Mouse (Mus musculus) retina, adult 2 months (tissue): Measurements from ENCODE around the gene Cdh4.
A peak's percentile ranks its signal among the peaks of the same experiment; 100 is the strongest.

Experiments
- DNase-seq: peaks from one replicate; pipeline ENCODE4 v3.0.0-alpha.2; 2012; ENCODE audit warnings: low read depth, low spot score

Gene Cdh4

GRCm38 (mm10) chr2:179862676-179863075 is 420.4 kb downstream of the Cdh4 start:
- DNase-seq = no peak

- DNase-seq = no peak
Observed at GRCm38 (mm10) chr2:179863266-179863665, 421.0 kb downstream of the Cdh4 start.

- no peak for DNase-seq
Observed at GRCm38 (mm10) chr2:179865097-179865496, 422.9 kb downstream of the Cdh4 start.

- DNase-seq = no peak
Observed at GRCm38 (mm10) chr2:179867669-179868068, 425.4 kb downstream of the Cdh4 start.

DNA sequence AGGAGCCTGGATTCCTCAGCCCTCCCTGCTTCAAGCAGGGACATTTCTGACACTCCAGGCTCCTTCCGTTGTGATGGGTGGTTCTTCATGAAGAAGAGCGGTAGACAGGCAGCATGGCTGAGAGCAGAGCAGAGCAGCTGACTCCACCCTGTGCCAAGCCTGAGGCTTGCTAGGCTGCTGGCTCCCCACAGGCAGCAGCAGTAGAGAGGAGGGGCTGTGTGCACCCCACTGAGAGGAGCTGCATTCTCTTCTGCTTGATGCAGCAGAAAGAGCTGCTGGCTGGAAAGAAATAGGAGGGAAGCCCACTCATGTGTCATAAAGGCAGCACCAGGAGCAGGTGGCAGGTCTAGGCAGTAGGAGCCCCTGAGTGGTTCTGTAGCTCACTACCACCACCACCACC is 427.6 kb downstream of the Cdh4 start:
- no peak for DNase-seq

- no peak for DNase-seq
Observed at GRCm38 (mm10) chr2:179872724-179873123, 430.5 kb downstream of the Cdh4 start.

DNA sequence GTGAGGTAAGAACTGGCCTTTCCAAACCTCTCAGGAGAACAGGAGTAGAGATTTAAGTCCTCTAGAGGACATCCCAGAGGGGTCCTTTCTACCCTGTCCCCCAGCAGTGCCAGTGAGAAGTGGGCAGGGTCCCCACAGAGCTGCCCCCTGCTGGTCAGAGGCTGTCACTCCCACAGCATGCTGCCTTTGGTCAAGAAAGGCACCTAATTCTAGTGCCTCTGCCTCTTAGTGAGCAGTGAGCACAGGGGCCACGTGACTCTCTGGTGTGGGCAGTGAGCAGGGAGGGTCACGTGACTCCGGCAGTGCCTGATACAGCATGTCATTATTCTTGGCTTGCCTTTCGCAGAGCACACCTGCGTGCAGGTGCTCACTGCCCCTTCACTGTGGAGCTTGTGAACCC is 431.1 kb downstream of the Cdh4 start:
- no peak for DNase-seq

GRCm38 (mm10) chr2:179875147-179875546 is 432.9 kb downstream of the Cdh4 start:
- peak; percentile 71 for DNase-seq

- DNase-seq = no peak
Observed at GRCm38 (mm10) chr2:179877551-179878215, 435.5 kb downstream of the Cdh4 start.

DNA sequence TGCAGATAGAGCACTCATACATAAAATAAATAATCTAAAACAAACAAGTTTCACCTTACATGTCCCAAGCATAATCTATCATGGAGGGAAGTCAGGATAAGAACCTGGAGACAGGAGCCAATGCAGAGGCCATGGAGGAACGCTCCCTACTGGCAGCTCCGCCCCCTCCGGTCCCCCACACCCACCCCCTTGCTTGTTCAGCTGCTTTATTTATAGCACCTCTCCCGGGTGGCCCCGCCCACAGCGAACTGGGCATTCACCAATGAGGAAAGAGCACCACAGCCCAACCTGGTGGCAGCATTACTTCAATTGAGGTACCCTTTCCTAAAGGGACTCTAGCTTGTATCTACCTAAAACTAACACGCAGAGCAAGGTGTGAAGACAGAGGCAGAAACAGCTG is 442.3 kb downstream of the Cdh4 start:
- no peak for DNase-seq

- no peak for DNase-seq
Observed at GRCm38 (mm10) chr2:179891048-179891447, 448.8 kb downstream of the Cdh4 start.

- no peak for DNase-seq
Observed at GRCm38 (mm10) chr2:179896949-179897348, 454.7 kb downstream of the Cdh4 start.

DNA sequence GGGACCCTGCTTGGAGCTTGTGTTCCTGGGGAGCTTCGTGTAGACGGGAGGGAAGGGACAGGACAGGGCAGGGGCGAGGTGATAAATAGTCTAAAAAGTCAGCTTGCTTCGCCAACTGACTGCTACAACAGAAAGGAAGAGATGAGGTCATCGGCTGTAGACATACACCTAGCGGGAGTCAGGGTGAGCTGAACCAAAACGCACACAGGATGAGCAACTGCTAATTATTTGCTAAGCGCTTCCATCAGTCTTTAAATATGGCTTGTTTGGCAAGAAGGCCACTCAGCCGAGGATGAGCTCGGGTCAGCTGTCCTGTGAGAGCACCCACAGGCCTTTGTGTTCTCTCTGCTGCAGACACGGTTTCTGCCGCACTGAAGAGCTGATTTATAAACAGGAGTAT is 470.7 kb downstream of the Cdh4 start:
- DNase-seq = no peak

DNA sequence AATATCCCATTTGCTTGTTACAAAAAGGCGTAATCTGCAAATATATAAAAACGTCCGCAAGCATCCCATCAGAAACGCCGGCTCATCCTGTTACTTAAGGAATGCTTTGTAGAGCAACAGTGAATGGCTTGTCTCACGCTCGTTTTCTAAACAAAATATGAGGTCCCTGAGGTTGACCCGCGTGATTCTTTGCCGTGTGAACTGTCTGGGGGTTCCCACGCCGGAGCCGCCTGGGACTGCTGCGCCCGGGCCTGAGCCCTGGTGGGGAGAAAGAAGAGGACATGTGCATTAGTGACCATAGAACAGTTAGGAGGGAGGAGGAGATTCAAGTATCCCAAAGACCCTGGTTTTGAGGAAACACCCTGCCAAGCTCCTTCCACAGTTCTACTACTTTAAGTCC is 471.1 kb downstream of the Cdh4 start:
- DNase-seq = no peak

GRCm38 (mm10) chr2:179914246-179914645 is 472.0 kb downstream of the Cdh4 start:
- no peak for DNase-seq

DNA sequence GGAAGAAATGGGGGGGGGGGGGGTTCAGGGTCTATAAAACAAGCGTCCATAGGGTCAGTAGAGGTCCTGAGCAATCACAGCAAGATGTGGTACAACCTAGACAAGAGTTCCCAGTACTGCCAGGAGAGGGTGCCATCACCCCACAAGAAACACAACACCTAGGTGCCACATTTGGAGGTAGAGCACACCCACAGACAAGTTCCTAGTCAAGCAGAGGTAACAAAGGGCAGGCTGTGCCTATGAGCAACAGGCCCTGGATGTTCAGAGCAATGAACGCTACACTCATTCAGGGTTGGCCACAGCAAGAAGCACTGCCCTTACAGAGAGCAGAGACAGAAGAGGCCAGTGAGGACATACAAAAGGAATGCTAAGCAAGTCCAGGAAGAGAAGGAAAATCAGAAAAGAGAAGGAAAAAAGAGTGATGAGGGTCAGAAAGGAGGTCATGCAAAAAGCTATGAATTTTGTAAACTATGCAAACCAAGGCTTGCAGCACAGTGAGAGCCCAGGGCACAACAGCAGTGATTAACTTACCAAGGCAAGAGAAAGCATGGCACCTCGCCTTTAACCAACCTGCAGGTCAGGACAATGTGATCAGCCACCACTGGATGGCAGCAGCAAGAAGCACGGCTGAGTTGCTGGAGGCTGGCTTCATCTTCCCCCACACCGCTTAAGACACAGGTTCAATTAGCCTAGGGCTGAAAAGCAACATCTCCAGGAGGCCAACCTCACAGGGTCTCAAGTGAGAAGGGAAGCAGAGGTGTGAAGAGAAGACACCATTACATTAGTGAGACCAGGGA is 474.8 kb downstream of the Cdh4 start:
- DNase-seq = peak; percentile 60

DNA sequence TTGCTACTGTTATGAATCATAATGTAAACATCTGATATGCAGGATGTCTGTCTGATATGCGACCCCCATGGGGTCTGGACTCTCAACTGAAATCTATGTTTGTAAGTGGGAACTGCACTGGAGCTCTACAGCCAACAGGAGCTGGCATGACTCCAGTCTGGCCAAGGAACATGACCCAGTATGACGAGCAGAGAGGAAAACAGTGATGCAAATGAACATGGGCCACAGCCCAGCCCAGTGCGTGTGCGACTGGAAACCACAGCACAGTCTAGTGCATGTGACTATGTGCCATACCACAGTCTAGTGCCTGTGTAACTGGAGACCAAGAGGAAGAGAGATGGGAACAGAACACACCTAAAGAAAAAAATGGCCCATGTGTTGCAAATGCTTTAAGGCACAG is 477.8 kb downstream of the Cdh4 start:
- DNase-seq = no peak

DNA sequence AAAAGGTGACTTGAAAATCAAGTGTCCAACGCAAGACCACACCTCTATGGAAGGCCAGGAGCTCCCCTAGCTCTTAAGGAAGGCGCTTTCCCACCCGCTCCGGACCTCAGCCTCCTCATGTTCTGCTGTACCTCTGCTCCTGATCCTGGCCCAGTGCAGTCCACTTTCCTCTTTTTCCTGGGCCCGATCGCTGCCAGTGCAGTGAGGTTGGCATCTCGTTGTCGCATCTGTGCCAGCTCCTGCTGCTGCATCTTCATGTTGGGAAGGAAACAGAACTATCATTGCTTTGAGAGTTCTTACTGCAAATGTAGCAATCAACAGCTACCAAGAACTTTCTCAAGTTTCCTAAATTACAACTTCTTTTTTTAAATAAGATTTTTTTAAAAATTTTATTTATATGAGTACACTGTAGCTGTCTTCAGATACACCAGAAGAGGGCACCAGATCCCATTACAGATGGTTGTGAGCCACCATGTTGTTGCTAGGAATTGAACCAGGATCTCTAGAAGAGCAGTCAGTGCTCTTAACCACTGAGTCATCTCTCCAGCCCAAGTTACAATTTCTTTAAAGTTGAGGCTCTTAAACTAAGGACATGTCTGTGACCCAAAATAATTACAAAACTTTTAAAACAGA is 478.9 kb downstream of the Cdh4 start:
- DNase-seq = no peak

DNA sequence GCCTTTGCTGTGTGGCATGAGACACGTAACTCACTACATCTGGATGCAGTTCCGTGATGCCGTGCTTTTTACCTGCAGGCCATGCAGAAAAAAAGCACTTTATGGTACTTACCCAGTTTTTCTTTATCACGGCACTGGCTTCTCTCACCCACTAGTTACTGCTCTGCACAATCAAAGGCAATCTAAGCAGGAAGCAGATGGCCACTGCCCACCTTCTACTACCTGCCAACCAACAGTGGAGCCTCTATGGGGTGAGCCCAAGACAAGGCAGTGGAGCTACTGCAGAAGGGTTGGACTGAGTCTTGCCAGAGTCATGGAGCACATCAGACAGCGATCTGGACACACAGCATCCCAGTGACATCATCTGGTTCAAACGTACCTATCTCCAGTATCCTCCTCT is 481.8 kb downstream of the Cdh4 start:
- no peak for DNase-seq

- DNase-seq = no peak
Observed at GRCm38 (mm10) chr2:179929166-179929565, 486.9 kb downstream of the Cdh4 start.

GRCm38 (mm10) chr2:179931741-179932140 is 489.5 kb downstream of the Cdh4 start:
- no peak for DNase-seq

- no peak for DNase-seq
Observed at GRCm38 (mm10) chr2:179934165-179934564, 491.9 kb downstream of the Cdh4 start.

DNA sequence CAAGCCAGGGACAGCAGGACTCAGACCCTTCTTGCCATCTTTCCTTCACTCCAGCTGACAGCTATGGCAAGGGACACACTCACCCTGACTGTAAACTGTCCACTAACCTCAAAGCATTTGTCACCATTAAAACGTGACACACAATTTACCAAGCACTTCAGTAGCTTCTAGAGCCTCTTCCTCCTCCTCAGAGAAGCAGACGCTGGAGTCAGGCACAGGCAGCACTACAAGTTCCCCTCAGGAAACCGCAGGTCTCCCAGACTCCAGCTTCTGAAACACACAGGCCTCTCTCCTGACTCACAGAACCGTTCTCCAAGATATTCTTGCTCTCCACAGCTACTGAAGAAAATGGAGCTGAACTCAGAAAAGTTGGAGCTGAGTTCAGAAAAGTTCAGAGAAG is 494.9 kb downstream of the Cdh4 start:
- DNase-seq = no peak
